Comparison of ENCODE assay signal across 10 mouse cellular contexts in the genomic region with DNA sequence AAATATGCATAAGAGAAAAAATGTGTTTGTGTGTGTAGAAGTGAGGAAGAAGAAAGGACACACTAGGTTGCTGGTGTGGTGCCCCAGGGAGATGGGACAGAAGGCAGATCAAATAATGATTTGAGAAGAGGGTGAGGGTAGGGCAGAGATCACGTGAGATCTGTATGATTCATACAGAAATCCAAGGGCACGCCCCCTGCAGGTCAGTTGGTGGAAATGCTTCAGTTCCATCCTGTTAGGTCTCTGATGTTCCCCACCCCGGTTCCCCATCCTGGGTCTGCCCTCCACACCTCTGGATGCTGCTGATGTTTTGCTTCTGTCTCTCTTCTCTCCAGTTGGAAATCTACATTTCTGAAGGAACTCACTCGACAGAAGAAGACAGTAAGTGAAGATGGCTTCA. TPM values are rescaled to one million over a fixed set of nuclear protein-coding genes. Genes with fewer than 3 reads are reported as not detected.
DNase-seq lines count a peak whose midpoint lies in the region; ATAC-seq and TF ChIP-seq lines count a peak whose summit lies in the region.
"Had no signal": no experiment of that assay in that cellular context is flagged by ENCODE, and none has a peak within 500 bp of the region (broad histone marks: within the 10 kb centered on the region; RNA-seq: fewer than 3 reads in every experiment).

No protein-coding gene starts in this region.

- no peaks in the 10 kb centered on the region for H3K27me3 ChIP-seq in hindbrain, postnatal 0 days (ENCODE audit: insufficient read depth, low read length)
- H3K27me3 ChIP-seq in hindbrain, embryonic 10.5 days (ENCODE audit: insufficient read depth, poor library complexity, severe bottlenecking): no peaks in the 10 kb centered on the region
- no peaks in the 10 kb centered on the region for H3K27me3 ChIP-seq in limb, embryonic 10.5 days (ENCODE audit: low read depth, poor library complexity, severe bottlenecking)
- H3K27me3 ChIP-seq: heart, embryonic 13.5 days; limb, embryonic 15.5 days had no signal

- no peak overlapping the region for H3K4me2 ChIP-seq in hindbrain, postnatal 0 days (ENCODE audit: low read depth, low read length)
- H3K4me2 ChIP-seq: heart, embryonic 13.5 days; limb, embryonic 15.5 days had no signal

- H3K4me1 ChIP-seq in hindbrain, postnatal 0 days (ENCODE audit: insufficient read depth, low read length): no peaks in the 10 kb centered on the region
- H3K4me1 ChIP-seq in hindbrain, embryonic 10.5 days (replicated peaks): no peaks in the 10 kb centered on the region
- H3K4me1 ChIP-seq in limb, embryonic 10.5 days: no peaks in the 10 kb centered on the region
- H3K4me1 ChIP-seq: heart, embryonic 13.5 days; limb, embryonic 15.5 days had no signal

- DNase-seq in hindbrain, postnatal 0 days (ENCODE audit: low spot score): no peak
- no peak for DNase-seq in hindbrain, embryonic 10.5 days (ENCODE audit: low spot score)
- DNase-seq in B cell, adult 2 months: peak; percentile 70
- DNase-seq in MN1 (ENCODE audit: low spot score): peak; percentile 18
- DNase-seq in limb, embryonic 10.5 days (ENCODE audit: low spot score): no peak
- no peak for DNase-seq in urinary bladder, postnatal 36 days (ENCODE audit: low spot score in 2 of 2)
- no peak for DNase-seq in adrenal gland, postnatal 25 days

- no peaks in the 10 kb centered on the region for H3K9me3 ChIP-seq in hindbrain, postnatal 0 days (ENCODE audit: low read length)
- H3K9me3 ChIP-seq in hindbrain, embryonic 10.5 days: 0 out of 2 replicates have a peak, but pooled peaks cover 2% of the 10 kb centered on the region
- H3K9me3 ChIP-seq in limb, embryonic 10.5 days (replicated peaks): no peaks in the 10 kb centered on the region
- H3K9me3 ChIP-seq: heart, embryonic 13.5 days; limb, embryonic 15.5 days had no signal

- peak; percentile 67 for TF ChIP-seq CTCF in hindbrain, postnatal 0 days (IDR thresholded peaks at IDR 0.05; ENCODE audit: low read depth)

- peaks cover 46% of the 10 kb centered on the region for H3K36me3 ChIP-seq in hindbrain, postnatal 0 days (ENCODE audit: insufficient read depth, low read length)
- peaks cover 92% of the 10 kb centered on the region for H3K36me3 ChIP-seq in hindbrain, embryonic 10.5 days
- peaks cover 90% of the 10 kb centered on the region for H3K36me3 ChIP-seq in limb, embryonic 10.5 days

- no peak overlapping the region for H3K27ac ChIP-seq in hindbrain, postnatal 0 days
- H3K27ac ChIP-seq in hindbrain, embryonic 10.5 days: no peak overlapping the region
- H3K27ac ChIP-seq in limb, embryonic 10.5 days: no peak overlapping the region
- H3K27ac ChIP-seq: heart, embryonic 13.5 days; limb, embryonic 15.5 days had no signal

- H3K4me3 ChIP-seq in hindbrain, postnatal 0 days (ENCODE audit: low read length): no peak overlapping the region
- no peak overlapping the region for H3K4me3 ChIP-seq in hindbrain, embryonic 10.5 days
- no peak overlapping the region for H3K4me3 ChIP-seq in limb, embryonic 10.5 days
- H3K4me3 ChIP-seq: heart, embryonic 13.5 days; limb, embryonic 15.5 days had no signal

- no peak overlapping the region for H3K9ac ChIP-seq in hindbrain, postnatal 0 days (replicated peaks; ENCODE audit: low read length)
- H3K9ac ChIP-seq: heart, embryonic 13.5 days; limb, embryonic 15.5 days had no signal

- ATAC-seq in hindbrain, postnatal 0 days: no peak
- ATAC-seq in megakaryocyte, adult 5-6 weeks (ENCODE audit: poor library complexity, severe bottlenecking): peak; percentile 48; the same call in 1 of the 2 replicates

- WGBS in hindbrain, postnatal 0 days: 48% methylated on average over 4 of the region's 4 CpGs
- WGBS in hindbrain, embryonic 10.5 days: 53% methylated on average over 4 of the region's 4 CpGs
- 58% methylated on average over 4 of the region's 4 CpGs for WGBS in limb, embryonic 10.5 days

RNA-seq across cellular contexts. Expression of a gene that starts 9.6 kb away (rescaled TPM):
- 25.5 and 29.4 TPM in 2 replicates for total RNA-seq in hindbrain, postnatal 0 days (2014; rRNA removed)
- polyA plus RNA-seq in hindbrain, postnatal 0 days (2015; fragmentation: Nextera tagmentation; extraction: Ambion mirVana): 77.6 and 84.8 TPM in 2 replicates
- polyA plus RNA-seq in hindbrain, embryonic 10.5 days (2016; fragmentation: Nextera tagmentation; extraction: Ambion mirVana): 138 and 149 TPM in 2 replicates
- total RNA-seq in megakaryocyte, adult 5-6 weeks (2015): 383 and 455 TPM in 2 replicates
- total RNA-seq in megakaryocyte, adult 5-6 weeks (2017): 259 and 261 TPM in 2 replicates
- 166 and 171 TPM in 2 replicates for polyA plus RNA-seq in limb, embryonic 10.5 days (2016; fragmentation: Nextera tagmentation; extraction: Ambion mirVana)
- total RNA-seq in adrenal gland, postnatal 25 days (2021): 75.1 and 83.5 TPM in 2 replicates

RNA-seq across cellular contexts. Expression of a gene that starts 9.6 kb away (rescaled TPM):
- total RNA-seq in hindbrain, postnatal 0 days (2014; rRNA removed): 43.4 and 50.4 TPM in 2 replicates
- 47.3 and 55.0 TPM in 2 replicates for polyA plus RNA-seq in hindbrain, postnatal 0 days (2015; fragmentation: Nextera tagmentation; extraction: Ambion mirVana)
- polyA plus RNA-seq in hindbrain, embryonic 10.5 days (2016; fragmentation: Nextera tagmentation; extraction: Ambion mirVana): 128 and 136 TPM in 2 replicates
- total RNA-seq in megakaryocyte, adult 5-6 weeks (2015): 104 and 105 TPM in 2 replicates
- total RNA-seq in megakaryocyte, adult 5-6 weeks (2017): 203 and 217 TPM in 2 replicates
- 122 and 126 TPM in 2 replicates for polyA plus RNA-seq in limb, embryonic 10.5 days (2016; fragmentation: Nextera tagmentation; extraction: Ambion mirVana)
- total RNA-seq in adrenal gland, postnatal 25 days (2021): 102 and 125 TPM in 2 replicates

RNA-seq across cellular contexts. Expression of a gene that starts 22.1 kb away (rescaled TPM):
- 0.21 TPM in 1 of 2 replicates, not detected in the other for total RNA-seq in hindbrain, postnatal 0 days (2014; rRNA removed)
- polyA plus RNA-seq in hindbrain, postnatal 0 days (2015; fragmentation: Nextera tagmentation; extraction: Ambion mirVana): 0.55 and 0.58 TPM in 2 replicates
- 3.5 and 5.1 TPM in 2 replicates for polyA plus RNA-seq in hindbrain, embryonic 10.5 days (2016; fragmentation: Nextera tagmentation; extraction: Ambion mirVana)
- 1.6 and 4.4 TPM in 2 replicates for total RNA-seq in megakaryocyte, adult 5-6 weeks (2015)
- total RNA-seq in megakaryocyte, adult 5-6 weeks (2017): 2.6 and 4.0 TPM in 2 replicates
- 2.9 and 3.6 TPM in 2 replicates for polyA plus RNA-seq in limb, embryonic 10.5 days (2016; fragmentation: Nextera tagmentation; extraction: Ambion mirVana)
- total RNA-seq in adrenal gland, postnatal 25 days (2021): 5.9 and 10.4 TPM in 2 replicates

Comparison
In these comparisons a context has a peak if more than half of its experiments do, and no peak if none do; other contexts are left out.
1. DNase-seq: peak in B cell, adult 2 months (2 of 2) and MN1 (single experiment); none in hindbrain, postnatal 0 days (single experiment), hindbrain, embryonic 10.5 days (single experiment), limb, embryonic 10.5 days (single experiment), urinary bladder, postnatal 36 days (0 of 2) and adrenal gland, postnatal 25 days (single experiment).